Mouse (Mus musculus): ENCODE data around the gene Pam16. TPM values are rescaled to one million over a fixed set of nuclear protein-coding genes. Genes with fewer than 3 reads are reported as not detected.
A peak's percentile ranks its signal among the peaks of the same experiment; 100 is the strongest.
"Not testable (repeated sequence)": the region's sequence is repeated elsewhere in the genome, so short reads cannot be mapped to it uniquely, and the experiment has no call there.

Gene Pam16
- polyA plus RNA-seq, 1 experiment from 2014 or later = 193 TPM

DNA sequence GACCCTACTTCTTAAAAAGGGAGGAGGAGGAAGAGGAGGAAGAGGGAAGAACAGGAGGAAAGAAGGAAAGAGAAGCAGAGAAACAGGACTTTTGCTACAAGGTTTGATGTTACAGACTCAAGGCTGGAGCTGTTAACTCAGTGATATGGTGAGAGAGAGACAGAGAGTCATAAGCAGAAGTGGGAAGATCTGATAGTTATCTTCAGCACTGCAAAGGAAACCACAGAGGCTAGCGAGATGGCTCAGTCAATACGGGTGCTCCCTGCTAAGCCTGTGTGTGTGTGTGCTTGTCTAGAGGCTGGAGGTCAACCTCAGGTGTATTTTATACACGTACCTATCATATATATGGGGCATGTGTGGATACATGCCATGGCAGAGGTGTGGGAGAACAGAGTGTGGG is 41.0 kb downstream of the Pam16 start:
- Histone ChIP-seq H3K27ac (no peak overlapping the region), H3K9me3 (ENCODE audit: control insufficient read depth, low read length) (no peaks in the 10 kb centered on the region), H3K4me3 (replicated peaks; ENCODE audit: low read length) (no peak overlapping the region), H3K4me1 (replicated peaks; ENCODE audit: control insufficient read depth, insufficient read depth, low read length) (peaks cover 12% of the 10 kb centered on the region; the same call in 1 of the 2 replicates), H3K4me2 (replicated peaks) (no peak overlapping the region), H3K36me3 (replicated peaks; ENCODE audit: control insufficient read depth, insufficient read depth) (no peaks in the 10 kb centered on the region), H3K9ac (no peak overlapping the region), H3K27me3 (ENCODE audit: control insufficient read depth, insufficient read depth, low read length) (no peaks in the 10 kb centered on the region)
- ATAC-seq (ENCODE audit: low FRiP score) (no peak), DNase-seq (ENCODE audit: low spot score) (no peak)
- WGBS = 88% methylated on average over 3 of the region's 3 CpGs

GRCm38 (mm10) chr16:4581179-4581578 is 43.6 kb downstream of the Pam16 start:
- not testable (repeated sequence) for H3K4me2 ChIP-seq (replicated peaks); H3K4me1 ChIP-seq (replicated peaks; ENCODE audit: control insufficient read depth, insufficient read depth, low read length); H3K9ac ChIP-seq; H3K27ac ChIP-seq; H3K9me3 ChIP-seq (ENCODE audit: control insufficient read depth, low read length); ATAC-seq (ENCODE audit: low FRiP score); H3K4me3 ChIP-seq (replicated peaks; ENCODE audit: low read length); H3K27me3 ChIP-seq (ENCODE audit: control insufficient read depth, insufficient read depth, low read length); H3K36me3 ChIP-seq (replicated peaks; ENCODE audit: control insufficient read depth, insufficient read depth); DNase-seq (ENCODE audit: low spot score)
- 95% methylated on average over 4 of the region's 4 CpGs for WGBS

DNA sequence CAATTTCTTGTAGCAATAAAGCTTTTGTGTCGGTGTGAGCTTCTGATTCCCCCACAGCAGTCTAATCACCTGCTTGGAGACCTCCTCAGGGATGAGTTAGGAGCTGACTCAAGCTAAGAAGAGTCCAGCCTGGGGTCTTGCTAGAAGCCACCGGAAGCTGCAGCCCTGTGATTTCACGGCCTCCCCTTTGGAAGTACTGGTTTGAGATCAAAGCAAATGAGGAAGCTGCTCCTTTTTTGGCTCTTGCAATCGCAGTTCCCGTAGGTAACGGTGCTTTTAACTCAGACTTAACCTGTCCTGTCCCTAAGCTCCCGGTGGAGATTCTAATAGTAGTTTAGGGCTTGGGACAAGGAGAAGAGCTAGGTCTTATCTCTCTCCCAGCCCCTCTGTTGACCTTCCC is 46.2 kb downstream of the Pam16 start:
- Histone ChIP-seq H3K4me3 (replicated peaks; ENCODE audit: low read length) (no peak overlapping the region), H3K27me3 (ENCODE audit: control insufficient read depth, insufficient read depth, low read length) (no peaks in the 10 kb centered on the region), H3K27ac (no peak overlapping the region), H3K4me2 (replicated peaks) (no peak overlapping the region), H3K4me1 (replicated peaks; ENCODE audit: control insufficient read depth, insufficient read depth, low read length) (no peaks in the 10 kb centered on the region), H3K9ac (no peak overlapping the region), H3K9me3 (ENCODE audit: control insufficient read depth, low read length) (no peaks in the 10 kb centered on the region), H3K36me3 (replicated peaks; ENCODE audit: control insufficient read depth, insufficient read depth) (no peaks in the 10 kb centered on the region)
- ATAC-seq (ENCODE audit: low FRiP score) = no peak
- no peak for DNase-seq (ENCODE audit: low spot score)
- 85% methylated on average over 7 of the region's 7 CpGs for WGBS

DNA sequence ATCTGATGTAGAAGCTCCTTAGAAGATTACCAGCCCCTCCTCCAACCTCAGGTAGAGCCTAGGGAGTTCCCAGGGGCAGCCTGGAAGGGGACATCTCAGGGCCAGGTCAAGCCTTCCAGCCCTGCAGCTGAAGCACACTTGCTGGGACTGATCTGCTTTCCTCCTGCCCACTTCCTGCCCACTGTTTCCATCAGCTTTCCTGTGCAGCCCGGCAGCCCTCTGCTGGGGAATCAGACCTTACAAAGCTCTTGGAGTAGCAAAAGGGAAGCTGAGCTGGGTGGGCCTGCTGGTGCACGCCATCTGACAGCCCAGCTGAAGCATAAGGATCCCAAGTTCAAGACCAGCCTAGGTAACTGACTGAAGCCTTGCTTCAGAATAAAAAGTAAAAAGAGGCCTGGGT is 47.9 kb downstream of the Pam16 start:
- Histone ChIP-seq H3K9ac (no peak overlapping the region), H3K36me3 (replicated peaks; ENCODE audit: control insufficient read depth, insufficient read depth) (no peaks in the 10 kb centered on the region), H3K4me2 (replicated peaks) (no peak overlapping the region), H3K9me3 (ENCODE audit: control insufficient read depth, low read length) (no peaks in the 10 kb centered on the region), H3K4me3 (replicated peaks; ENCODE audit: low read length) (no peak overlapping the region), H3K27me3 (ENCODE audit: control insufficient read depth, insufficient read depth, low read length) (no peaks in the 10 kb centered on the region), H3K4me1 (replicated peaks; ENCODE audit: control insufficient read depth, insufficient read depth, low read length) (no peaks in the 10 kb centered on the region), H3K27ac (no peak overlapping the region)
- ATAC-seq (ENCODE audit: low FRiP score) (no peak), DNase-seq (ENCODE audit: low spot score) (no peak)
- 60% methylated on average over 2 of the region's 2 CpGs for WGBS

GRCm38 (mm10) chr16:4576038-4576437 is 48.8 kb downstream of the Pam16 start:
- Histone ChIP-seq H3K9me3 (ENCODE audit: control insufficient read depth, low read length) (no peaks in the 10 kb centered on the region), H3K9ac (no peak overlapping the region), H3K27ac (no peak overlapping the region), H3K4me1 (replicated peaks; ENCODE audit: control insufficient read depth, insufficient read depth, low read length) (no peaks in the 10 kb centered on the region), H3K4me2 (replicated peaks) (no peak overlapping the region), H3K27me3 (ENCODE audit: control insufficient read depth, insufficient read depth, low read length) (no peaks in the 10 kb centered on the region), H3K4me3 (replicated peaks; ENCODE audit: low read length) (no peak overlapping the region), H3K36me3 (replicated peaks; ENCODE audit: control insufficient read depth, insufficient read depth) (no peaks in the 10 kb centered on the region)
- DNase-seq (ENCODE audit: low spot score) (no peak), ATAC-seq (ENCODE audit: low FRiP score) (no peak)
- WGBS = 43% methylated on average over 2 of the region's 2 CpGs

- Histone ChIP-seq H3K36me3 (replicated peaks; ENCODE audit: control insufficient read depth, insufficient read depth) (no peaks in the 10 kb centered on the region), H3K27ac (no peak overlapping the region), H3K27me3 (ENCODE audit: control insufficient read depth, insufficient read depth, low read length) (no peaks in the 10 kb centered on the region), H3K4me2 (replicated peaks) (no peak overlapping the region), H3K4me1 (replicated peaks; ENCODE audit: control insufficient read depth, insufficient read depth, low read length) (no peaks in the 10 kb centered on the region), H3K4me3 (replicated peaks; ENCODE audit: low read length) (no peak overlapping the region), H3K9me3 (ENCODE audit: control insufficient read depth, low read length) (no peaks in the 10 kb centered on the region), H3K9ac (no peak overlapping the region)
- ATAC-seq (ENCODE audit: low FRiP score) (no peak), DNase-seq (ENCODE audit: low spot score) (no peak)
- 60% methylated on average over 4 of the region's 4 CpGs for WGBS
Measured at GRCm38 (mm10) chr16:4570737-4571136, 54.1 kb downstream of the Pam16 start.

DNA sequence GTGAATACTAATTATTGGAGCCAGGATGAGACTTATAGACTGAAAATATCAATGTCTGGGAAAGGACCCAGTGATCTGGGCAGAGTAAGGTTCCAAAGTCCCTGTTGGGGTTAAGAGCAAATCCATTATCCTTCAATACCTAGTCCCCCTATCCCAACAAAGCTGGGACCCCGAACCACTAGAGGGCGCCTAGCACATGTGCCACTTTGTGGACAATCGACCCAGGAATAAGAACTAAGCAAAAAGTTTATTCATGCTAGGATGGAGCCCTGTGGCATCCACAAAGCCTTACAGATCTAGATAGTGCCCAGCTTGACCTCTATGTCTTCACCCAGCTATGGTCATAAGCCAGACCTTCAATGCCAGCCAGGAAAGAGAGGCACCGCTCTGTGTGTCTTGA is 56.9 kb downstream of the Pam16 start:
- Histone ChIP-seq H3K4me2 (replicated peaks) (no peak overlapping the region), H3K4me1 (replicated peaks; ENCODE audit: control insufficient read depth, insufficient read depth, low read length) (no peaks in the 10 kb centered on the region), H3K4me3 (replicated peaks; ENCODE audit: low read length) (no peak overlapping the region), H3K27ac (no peak overlapping the region), H3K9ac (no peak overlapping the region), H3K36me3 (replicated peaks; ENCODE audit: control insufficient read depth, insufficient read depth) (no peaks in the 10 kb centered on the region), H3K9me3 (ENCODE audit: control insufficient read depth, low read length) (no peaks in the 10 kb centered on the region), H3K27me3 (ENCODE audit: control insufficient read depth, insufficient read depth, low read length) (no peaks in the 10 kb centered on the region)
- 16% methylated on average over 4 of the region's 4 CpGs for WGBS
- peak; percentile 83 for DNase-seq (ENCODE audit: low spot score)
- no peak for ATAC-seq (ENCODE audit: low FRiP score)

Other genes with a start within 250 kb of the Pam16 start
- 6.3 and 7.2 TPM in 2 replicates for gene Adcy9, start 204.5 kb downstream of the Pam16 start, polyA plus RNA-seq (2014; fragmentation: Nextera tagmentation; extraction: Ambion mirVana)
- 28.0 and 31.2 TPM in 2 replicates for gene Srl, start 83.2 kb downstream of the Pam16 start, polyA plus RNA-seq (2014; fragmentation: Nextera tagmentation; extraction: Ambion mirVana)
- gene Tfap4, start 65.1 kb downstream of the Pam16 start, polyA plus RNA-seq (2014; fragmentation: Nextera tagmentation; extraction: Ambion mirVana) = 8.2 and 8.8 TPM in 2 replicates
- 18.1 and 19.0 TPM in 2 replicates for gene Glis2, start 30.3 kb downstream of the Pam16 start, polyA plus RNA-seq (2014; fragmentation: Nextera tagmentation; extraction: Ambion mirVana)
- 6.4 and 6.6 TPM in 2 replicates for gene Vasn, start 15.0 kb upstream of the Pam16 start, polyA plus RNA-seq (2014; fragmentation: Nextera tagmentation; extraction: Ambion mirVana)
- gene Dnaja3, start 15.0 kb upstream of the Pam16 start, polyA plus RNA-seq (2014; fragmentation: Nextera tagmentation; extraction: Ambion mirVana) = 54.6 and 64.8 TPM in 2 replicates
- gene Coro7, start 54.8 kb upstream of the Pam16 start, polyA plus RNA-seq (2014; fragmentation: Nextera tagmentation; extraction: Ambion mirVana) = 24.1 and 27.2 TPM in 2 replicates
- gene Nmral1, start 94.4 kb upstream of the Pam16 start, polyA plus RNA-seq (2014; fragmentation: Nextera tagmentation; extraction: Ambion mirVana) = 56.4 and 58.0 TPM in 2 replicates
- 102 and 115 TPM in 2 replicates for gene Hmox2, start 101.4 kb upstream of the Pam16 start, polyA plus RNA-seq (2014; fragmentation: Nextera tagmentation; extraction: Ambion mirVana)
- 112 and 121 TPM in 2 replicates for gene Cdip1, start 165.3 kb upstream of the Pam16 start, polyA plus RNA-seq (2014; fragmentation: Nextera tagmentation; extraction: Ambion mirVana)
- gene 4930562C15Rik, start 210.4 kb upstream of the Pam16 start, polyA plus RNA-seq (2014; fragmentation: Nextera tagmentation; extraction: Ambion mirVana) = 0.34 and 0.74 TPM in 2 replicates

Measured in hindbrain, embryonic 14.5 days (tissue).